Comparison of ENCODE assay signal across 24 mouse cellular contexts in genomic region chr6:134161040-134161439, GRCm38 (mm10).
A peak's percentile ranks its signal among the peaks of the same experiment; 100 is the strongest.
DNase-seq lines count a peak whose midpoint lies in the region; ATAC-seq and TF ChIP-seq lines count a peak whose summit lies in the region.
"Had no signal": no experiment of that assay in that cellular context is flagged by ENCODE, and none has a peak within 500 bp of the region (broad histone marks: within the 10 kb centered on the region; RNA-seq: fewer than 3 reads in every experiment).

No protein-coding gene starts in this region.

- no peak for ATAC-seq in kidney, embryonic 14.5 days (ENCODE audit: low FRiP score, low TSS enrichment)
- ATAC-seq in intestine, embryonic 15.5 days = peak; percentile 77
- peak; percentile 73 for ATAC-seq in limb, embryonic 14.5 days (ENCODE audit: low FRiP score, low read depth)
- peak; percentile 68; the same call in 1 of the 2 replicates for ATAC-seq in stomach, embryonic 15.5 days (ENCODE audit: insufficient read depth, low FRiP score, low read depth)
- ATAC-seq: forebrain, postnatal 0 days had no signal

- H3K9me3 ChIP-seq in kidney, embryonic 14.5 days (ENCODE audit: control insufficient read depth, low read length) = no peaks in the 10 kb centered on the region
- H3K9me3 ChIP-seq in intestine, embryonic 15.5 days = no peaks in the 10 kb centered on the region
- H3K9me3 ChIP-seq in limb, embryonic 14.5 days (ENCODE audit: control insufficient read depth, low read length) = no peaks in the 10 kb centered on the region
- H3K9me3 ChIP-seq in stomach, embryonic 15.5 days = no peaks in the 10 kb centered on the region
- H3K9me3 ChIP-seq: forebrain, embryonic 10.5 days; heart, embryonic 13.5 days; hindbrain, embryonic 15.5 days had no signal

- H3K27ac ChIP-seq in kidney, adult 2 months (ENCODE audit: insufficient read depth, low read depth, low read length) = peak overlapping the region; percentile 56
- H3K27ac ChIP-seq in kidney, embryonic 14.5 days (ENCODE audit: low read depth, low read length) = no peak overlapping the region
- H3K27ac ChIP-seq in intestine, embryonic 15.5 days = no peak overlapping the region
- H3K27ac ChIP-seq in limb, embryonic 14.5 days (replicated peaks; ENCODE audit: low read depth, low read length) = 0 out of 2 replicates have a peak overlapping the region, but pooled peaks have one; percentile 3
- peak overlapping the region; percentile 35; the same call in 1 of the 2 replicates for H3K27ac ChIP-seq in stomach, embryonic 15.5 days
- H3K27ac ChIP-seq: forebrain, embryonic 10.5 days; heart, embryonic 13.5 days; hindbrain, embryonic 15.5 days; layer of hippocampus, adult 2 months had no signal

- DNase-seq in kidney, adult 2 months = no peak
- DNase-seq in limb, embryonic 14.5 days (ENCODE audit: low spot score) = peak; percentile 72
- DNase-seq in cerebellum, adult 18-20 months = no peak
- no peak for DNase-seq in embryo, embryonic 10.5 days (ENCODE audit: low spot score)
- DNase-seq: adrenal gland, postnatal 14 days; cerebellum, adult 11-12 months; cerebellum, postnatal 25 days; forebrain, postnatal 0 days; kidney, adult 18-20 months; kidney, postnatal 14 days; layer of hippocampus, postnatal 36 days; left cerebral cortex, postnatal 4 days; right cerebral cortex, postnatal 14 days; spleen, adult 18-20 months; thymus, postnatal 36 days had no signal

- no peak for TF ChIP-seq POLR2A in kidney, adult 2 months (IDR thresholded peaks at IDR 0.05; ENCODE audit: low read depth, low read length)
- no peak for TF ChIP-seq POLR2A in limb, embryonic 14.5 days (IDR thresholded peaks at IDR 0.05; ENCODE audit: borderline replicate concordance, extremely low read depth, insufficient read depth, insufficient read length)

- H3K9ac ChIP-seq in kidney, embryonic 14.5 days (ENCODE audit: low read depth, low read length) = no peak overlapping the region
- H3K9ac ChIP-seq in intestine, embryonic 15.5 days = no peak overlapping the region
- no peak overlapping the region for H3K9ac ChIP-seq in limb, embryonic 14.5 days (ENCODE audit: low read depth, low read length, severe bottlenecking)
- H3K9ac ChIP-seq in stomach, embryonic 15.5 days = no peak overlapping the region
- H3K9ac ChIP-seq: forebrain, postnatal 0 days; heart, embryonic 13.5 days; hindbrain, embryonic 15.5 days had no signal

- no peaks in the 10 kb centered on the region for H3K36me3 ChIP-seq in kidney, adult 2 months (ENCODE audit: control insufficient read depth, insufficient read depth, low read length)
- H3K36me3 ChIP-seq in kidney, embryonic 14.5 days (ENCODE audit: control insufficient read depth, insufficient read depth, low read length) = no peaks in the 10 kb centered on the region; the same call in 1 of the 2 replicates
- 0 out of 2 replicates have a peak, but pooled peaks cover 3% of the 10 kb centered on the region for H3K36me3 ChIP-seq in intestine, embryonic 15.5 days
- no peaks in the 10 kb centered on the region for H3K36me3 ChIP-seq in limb, embryonic 14.5 days (ENCODE audit: control insufficient read depth, insufficient read depth, low read length)
- no peaks in the 10 kb centered on the region for H3K36me3 ChIP-seq in stomach, embryonic 15.5 days
- H3K36me3 ChIP-seq: hindbrain, embryonic 15.5 days had no signal

- 66% methylated on average over 13 of the region's 13 CpGs for WGBS in kidney, adult 2 months
- 65% methylated on average over 13 of the region's 13 CpGs for WGBS in kidney, embryonic 14.5 days
- 71% methylated on average over 13 of the region's 13 CpGs for WGBS in intestine, embryonic 15.5 days
- WGBS in limb, embryonic 14.5 days = 30% methylated on average over 13 of the region's 13 CpGs
- 68% methylated on average over 13 of the region's 13 CpGs for WGBS in stomach, embryonic 15.5 days

- no peaks in the 10 kb centered on the region for H3K27me3 ChIP-seq in kidney, adult 2 months (replicated peaks; ENCODE audit: control insufficient read depth, insufficient read depth, low read length)
- H3K27me3 ChIP-seq in kidney, embryonic 14.5 days (ENCODE audit: control insufficient read depth, insufficient read depth, low read length) = no peaks in the 10 kb centered on the region
- no peaks in the 10 kb centered on the region for H3K27me3 ChIP-seq in intestine, embryonic 15.5 days (replicated peaks)
- no peaks in the 10 kb centered on the region for H3K27me3 ChIP-seq in limb, embryonic 14.5 days (ENCODE audit: control insufficient read depth, insufficient read depth, low read length)
- no peaks in the 10 kb centered on the region for H3K27me3 ChIP-seq in stomach, embryonic 15.5 days (replicated peaks)
- H3K27me3 ChIP-seq: CH12.LX; heart, embryonic 13.5 days; hindbrain, embryonic 15.5 days had no signal

- H3K4me2 ChIP-seq in kidney, embryonic 14.5 days (replicated peaks; ENCODE audit: low read depth, low read length) = no peak overlapping the region
- no peak overlapping the region for H3K4me2 ChIP-seq in intestine, embryonic 15.5 days (replicated peaks)
- H3K4me2 ChIP-seq in limb, embryonic 14.5 days (replicated peaks; ENCODE audit: low read depth, low read length, severe bottlenecking) = peak overlapping the region; percentile 19; the same call in 1 of the 2 replicates
- no peak overlapping the region for H3K4me2 ChIP-seq in stomach, embryonic 15.5 days
- H3K4me2 ChIP-seq: heart, embryonic 13.5 days; hindbrain, embryonic 15.5 days; midbrain, embryonic 11.5 days had no signal

- no peak overlapping the region for H3K4me3 ChIP-seq in kidney, adult 2 months (ENCODE audit: insufficient read depth, low read depth, low read length)
- H3K4me3 ChIP-seq in kidney, embryonic 14.5 days (ENCODE audit: low read length) = no peak overlapping the region
- H3K4me3 ChIP-seq in intestine, embryonic 15.5 days (replicated peaks) = no peak overlapping the region
- no peak overlapping the region for H3K4me3 ChIP-seq in limb, embryonic 14.5 days (replicated peaks; ENCODE audit: low read length)
- no peak overlapping the region for H3K4me3 ChIP-seq in stomach, embryonic 15.5 days (replicated peaks)
- H3K4me3 ChIP-seq: forebrain, embryonic 10.5 days; heart, embryonic 13.5 days; hindbrain, embryonic 15.5 days; layer of hippocampus, adult 2 months had no signal

- H3K4me1 ChIP-seq in kidney, adult 2 months (ENCODE audit: control insufficient read depth, insufficient read depth, low read length) = peaks cover 27% of the 10 kb centered on the region
- H3K4me1 ChIP-seq in kidney, embryonic 14.5 days (ENCODE audit: control insufficient read depth, insufficient read depth, low read length) = peaks cover 4% of the 10 kb centered on the region; the same call in 1 of the 2 replicates
- peaks cover 17% of the 10 kb centered on the region; the same call in 1 of the 2 replicates for H3K4me1 ChIP-seq in intestine, embryonic 15.5 days (replicated peaks)
- H3K4me1 ChIP-seq in limb, embryonic 14.5 days (ENCODE audit: control insufficient read depth, insufficient read depth, low read length) = peaks cover 41% of the 10 kb centered on the region
- peaks cover 3% of the 10 kb centered on the region; the same call in 1 of the 2 replicates for H3K4me1 ChIP-seq in stomach, embryonic 15.5 days

- no peak for TF ChIP-seq CTCF in kidney, adult 2 months (conservative IDR thresholded peaks at IDR 0.05; ENCODE audit: insufficient read depth, insufficient read length, low read depth, low read length)

Comparison
In these comparisons a context has a peak if more than half of its experiments do, and no peak if none do; other contexts are left out.
1. H3K27ac ChIP-seq: peak in kidney, adult 2 months (single experiment), limb, embryonic 14.5 days (single experiment) and stomach, embryonic 15.5 days (single experiment); none in kidney, embryonic 14.5 days (single experiment) and intestine, embryonic 15.5 days (single experiment).